Mouse (Mus musculus): ENCODE measurements around the gene Surf2.
"Not testable (repeated sequence)": the region's sequence is repeated elsewhere in the genome, so short reads cannot be mapped to it uniquely, and the experiment has no call there.

Gene Surf2

GRCm38 (mm10) chr2:26915927-26916728 is at the start of gene Surf2, which contains the start of gene Surf1:
Gene Surf2, plus strand, starts transcription at chr2:26916367.
Gene Surf1, minus strand, starts transcription at chr2:26916530.
- no peak for DNase-seq (ENCODE audit: low read depth)

DNA sequence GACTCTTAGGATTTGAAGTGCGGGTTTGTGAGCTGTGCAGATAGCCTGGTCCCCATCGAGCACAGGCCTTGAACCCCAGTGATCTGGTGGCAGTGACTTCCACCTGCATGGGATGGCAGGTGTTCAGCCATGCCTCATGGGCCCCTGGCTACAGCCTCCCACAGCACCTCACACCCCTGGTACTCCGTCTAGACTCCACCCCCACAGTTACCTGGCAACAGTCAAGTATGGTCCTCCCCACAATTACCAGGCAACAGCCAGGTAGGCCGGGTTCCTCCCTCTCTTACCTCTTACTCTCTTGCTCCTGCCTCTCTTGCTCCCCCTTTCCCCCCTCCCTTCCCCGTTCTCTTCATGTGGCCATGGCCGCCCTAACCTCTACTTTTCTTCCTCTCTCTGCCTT is 45.5 kb upstream of the Surf2 start:
- DNase-seq (ENCODE audit: low read depth), result no peak

DNA sequence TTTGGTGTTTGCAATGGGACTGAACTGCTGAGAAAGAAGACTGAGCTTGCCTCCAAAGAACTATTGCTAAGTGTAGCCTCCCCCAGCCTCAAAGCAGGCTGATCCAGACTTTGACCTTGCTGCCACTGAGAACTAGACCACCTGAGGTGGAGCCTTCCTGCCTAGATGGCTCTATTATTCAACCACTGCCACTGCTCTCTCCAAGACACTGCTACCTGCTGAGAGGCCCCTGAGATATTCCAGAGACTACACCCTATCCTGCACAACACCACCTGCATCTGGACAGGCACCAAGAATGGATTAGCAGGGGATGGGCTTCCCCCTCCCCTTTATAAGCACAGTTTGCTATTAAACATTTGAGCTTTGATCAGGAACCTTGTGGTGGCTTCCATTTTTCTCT is 37.6 kb upstream of the Surf2 start:
- no peak for DNase-seq (ENCODE audit: low read depth)

GRCm38 (mm10) chr2:26885541-26885940 is 30.6 kb upstream of the Surf2 start:
- not testable (repeated sequence) for DNase-seq (ENCODE audit: low read depth)

- DNase-seq (ENCODE audit: low read depth), result not testable (repeated sequence)
These were observed 30.0 kb upstream of the Surf2 start for GRCm38 (mm10) chr2:26886170-26886569.

DNA sequence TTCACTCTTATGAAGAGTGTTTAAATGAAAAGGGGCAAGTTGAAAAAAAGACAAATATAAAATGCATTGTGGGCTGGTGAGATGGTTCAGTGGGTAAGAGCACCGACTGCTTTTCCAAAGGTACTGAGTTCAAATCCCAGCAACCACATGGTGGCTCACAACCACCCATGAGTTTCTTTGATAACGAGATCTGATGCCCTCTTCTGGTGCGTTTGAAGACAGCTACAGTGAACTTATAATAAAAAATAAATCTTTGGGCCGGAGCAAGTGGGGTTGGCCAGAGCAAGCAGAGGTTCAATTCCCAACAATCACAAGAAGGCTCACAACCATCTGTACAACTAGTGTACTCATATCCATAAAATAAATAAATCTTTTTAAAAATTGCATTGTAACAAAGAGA is 20.3 kb upstream of the Surf2 start:
- no peak for DNase-seq (ENCODE audit: low read depth)

DNA sequence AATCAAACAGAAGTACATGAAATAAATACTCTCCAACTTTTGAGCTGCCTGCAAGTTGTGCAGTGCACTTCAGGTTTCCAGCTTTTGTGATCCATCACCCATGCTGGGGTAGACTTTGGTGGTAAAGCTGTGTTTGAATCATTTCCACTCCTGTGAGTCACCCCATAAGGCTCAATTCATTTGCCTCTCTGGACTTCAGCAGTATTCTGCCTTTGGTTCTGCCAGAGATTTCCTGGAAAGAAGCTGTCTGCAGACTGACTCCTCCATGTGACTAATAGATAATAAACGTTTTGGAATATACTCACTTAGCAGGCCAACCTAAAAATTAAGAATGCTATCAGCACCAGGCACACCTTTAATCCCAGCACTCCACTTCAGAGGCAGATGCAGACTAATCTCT is 15.4 kb upstream of the Surf2 start:
- no peak for DNase-seq (ENCODE audit: low read depth)

DNA sequence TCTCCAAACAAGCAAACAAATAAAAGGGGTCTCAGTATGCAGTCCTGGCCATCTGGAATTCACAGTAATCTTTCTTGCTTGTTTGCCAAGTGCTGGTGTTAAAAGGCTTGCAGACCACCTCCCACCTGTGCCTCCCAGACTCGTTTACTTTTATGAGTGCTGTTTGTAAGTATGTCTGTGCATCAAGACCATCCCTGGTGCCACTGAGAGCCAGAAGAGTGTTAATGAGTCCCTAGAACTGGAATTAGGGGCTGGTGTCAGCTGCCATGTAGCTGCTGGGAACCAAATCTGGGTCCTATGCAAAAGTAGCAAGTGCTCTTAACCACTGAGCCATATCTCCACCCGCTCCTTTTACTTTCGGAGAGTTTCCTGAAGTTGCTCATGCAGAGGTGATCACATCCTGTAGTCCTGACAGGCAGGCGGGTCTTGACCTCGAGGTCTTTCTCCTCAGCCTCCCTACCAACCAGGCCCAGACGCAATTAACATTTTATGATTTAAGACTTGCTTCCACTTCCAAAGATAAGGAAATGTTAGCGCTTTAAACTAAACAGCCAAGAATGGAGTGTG is 14.2 kb upstream of the Surf2 start:
- DNase-seq (ENCODE audit: low read depth), result no peak

GRCm38 (mm10) chr2:26902467-26903220 is 13.5 kb upstream of the Surf2 start, which contains the start of gene Surf6:
Gene Surf6, minus strand, starts transcription at chr2:26902879.
- peak; percentile 93 for DNase-seq (ENCODE audit: low read depth)

- DNase-seq (ENCODE audit: low read depth), result no peak
These were observed 12.9 kb upstream of the Surf2 start for GRCm38 (mm10) chr2:26903311-26903710.

DNA sequence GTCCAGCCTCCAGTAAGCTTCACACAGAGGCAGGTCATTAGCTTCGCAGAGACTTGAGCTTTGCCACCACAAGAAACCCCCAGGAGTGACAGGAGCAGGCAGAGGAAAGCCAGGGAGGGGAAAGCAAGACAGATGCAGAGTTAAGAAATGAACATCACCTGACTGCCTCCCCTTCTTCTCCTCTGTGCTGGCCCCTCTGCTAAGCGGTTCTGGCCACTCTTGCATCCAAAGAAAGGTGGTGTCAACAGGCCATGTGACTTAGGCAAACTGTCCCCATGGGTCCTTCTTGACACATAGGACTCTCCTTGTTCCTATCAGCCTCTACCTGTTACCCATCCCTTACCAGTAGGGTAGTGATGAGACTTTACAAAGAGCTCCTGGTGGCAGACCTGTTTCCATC is 10.2 kb upstream of the Surf2 start:
- DNase-seq (ENCODE audit: low read depth), result no peak

DNA sequence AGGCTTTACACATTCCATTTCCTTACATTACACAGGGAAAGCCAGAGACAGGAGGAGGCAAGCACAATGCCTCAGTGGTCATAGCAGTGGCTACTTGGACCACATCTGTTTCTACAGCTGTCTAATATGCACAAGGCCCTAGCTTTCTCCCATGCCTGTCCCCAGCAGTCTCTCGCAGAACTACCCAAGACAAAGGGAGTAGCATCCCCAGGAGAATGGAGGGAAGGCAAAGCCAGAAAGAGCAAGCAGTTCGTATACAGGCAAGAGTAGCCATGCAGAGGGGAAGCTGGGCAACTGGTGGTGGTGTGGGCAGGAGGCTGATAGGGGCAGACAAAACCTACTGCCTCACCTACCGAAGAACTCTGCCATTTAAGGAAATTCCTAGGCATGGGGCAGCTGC is 9.7 kb upstream of the Surf2 start:
- DNase-seq (ENCODE audit: low read depth), result no peak

DNA sequence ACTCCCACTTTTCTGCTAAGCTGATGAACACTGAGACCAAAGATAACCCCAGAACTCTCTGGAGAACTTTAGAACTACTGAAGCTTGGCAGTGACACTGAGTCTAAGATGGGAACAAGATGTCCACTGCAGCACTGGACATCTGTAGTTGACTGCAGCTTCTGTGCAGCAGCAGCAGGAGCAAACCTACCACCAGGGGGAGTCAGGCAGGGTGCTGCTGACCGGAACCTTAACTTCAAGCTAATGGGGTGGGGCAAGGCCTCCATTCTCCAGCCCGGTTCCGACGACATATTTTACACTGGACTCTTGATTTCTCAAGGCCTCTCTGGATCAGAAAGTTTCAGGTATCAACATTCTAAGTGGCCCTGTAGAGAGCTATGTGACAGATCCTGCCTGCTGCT is 9.1 kb upstream of the Surf2 start:
- no peak for DNase-seq (ENCODE audit: low read depth)

DNA sequence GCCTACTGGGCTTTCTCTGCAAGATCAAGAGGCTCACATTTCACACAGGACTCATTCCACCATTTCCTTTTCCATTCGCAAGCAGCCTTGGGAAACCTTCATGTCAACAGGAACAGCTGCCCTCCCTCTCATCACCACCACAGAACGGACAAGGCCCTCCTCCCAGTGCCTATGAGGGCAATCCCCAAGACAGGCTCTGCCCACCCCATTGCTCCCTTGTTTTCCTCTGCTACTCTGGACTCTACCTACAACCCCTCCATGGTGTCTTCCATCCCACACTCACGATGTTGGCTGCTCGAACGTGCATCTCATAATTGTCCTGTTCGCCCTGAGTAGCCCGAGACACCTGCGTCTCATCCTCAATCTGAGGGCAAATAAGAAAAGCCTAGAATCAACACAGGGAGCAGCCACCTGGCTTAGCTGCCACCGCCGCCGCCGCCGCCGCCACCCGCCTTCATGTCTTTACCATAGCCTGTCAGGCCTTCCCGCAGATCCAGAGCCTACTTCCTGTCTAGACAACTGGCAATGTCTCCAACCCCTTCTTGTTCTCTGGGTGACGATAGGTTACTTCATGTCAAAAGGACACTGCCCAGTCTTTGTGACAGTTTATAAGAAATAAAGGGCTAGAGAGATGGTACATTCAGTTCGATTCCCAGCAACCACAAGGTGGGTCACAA is 7.3 kb upstream of the Surf2 start:
- DNase-seq (ENCODE audit: low read depth), result no peak

GRCm38 (mm10) chr2:26909387-26909784 is 6.8 kb upstream of the Surf2 start:
- DNase-seq (ENCODE audit: low read depth), result no peak

DNA sequence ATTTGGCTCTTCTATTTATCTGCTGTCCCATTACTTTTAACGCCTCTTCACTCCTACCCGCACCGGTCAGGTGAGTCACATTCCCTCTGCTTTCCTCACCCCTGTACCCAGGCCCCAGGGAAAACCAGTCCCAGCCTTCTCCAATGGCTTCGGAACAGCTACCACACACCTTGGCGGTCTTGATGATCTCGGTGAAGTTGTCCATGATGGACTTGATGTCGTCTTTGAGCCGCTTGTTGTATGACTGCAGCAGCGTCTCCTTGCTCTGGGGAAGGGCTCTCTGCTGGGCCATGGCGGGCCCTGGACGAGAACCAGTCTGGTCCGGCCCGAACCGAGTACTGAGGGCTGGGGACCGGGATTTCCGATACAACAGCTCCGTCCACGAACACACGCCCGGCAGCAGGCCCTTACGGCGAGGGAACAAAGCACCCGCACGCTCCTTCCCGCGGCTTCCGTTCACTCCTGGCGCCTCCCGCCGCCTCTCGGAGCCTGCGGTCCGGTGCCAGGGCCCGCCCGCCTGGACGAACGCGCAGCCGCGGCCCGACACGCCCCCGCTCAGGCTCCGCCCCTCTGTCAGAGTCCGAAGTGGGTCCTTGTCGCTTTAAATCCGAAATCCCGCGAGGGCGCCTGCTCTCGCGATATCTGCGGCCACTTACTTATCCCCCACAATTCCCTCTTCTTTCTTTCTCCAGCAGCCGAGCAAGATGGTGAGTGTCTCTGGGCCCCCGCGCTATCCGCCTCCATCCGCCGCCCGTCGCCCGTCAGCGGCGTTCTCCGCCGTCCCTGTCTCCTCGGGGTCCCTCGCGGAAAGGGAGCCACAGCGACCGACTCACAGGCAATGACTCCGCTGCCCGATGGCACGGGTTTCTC is 5.8 kb upstream of the Surf2 start, which contains the start of the genes Med22 and Rpl7a:
Gene Med22, minus strand, starts transcription at position 554 of the 870 bp plus-strand sequence.
Gene Rpl7a, plus strand, starts transcription at position 641 of the 870 bp plus-strand sequence.
- peak; percentile 97 for DNase-seq (ENCODE audit: low read depth)

DNA sequence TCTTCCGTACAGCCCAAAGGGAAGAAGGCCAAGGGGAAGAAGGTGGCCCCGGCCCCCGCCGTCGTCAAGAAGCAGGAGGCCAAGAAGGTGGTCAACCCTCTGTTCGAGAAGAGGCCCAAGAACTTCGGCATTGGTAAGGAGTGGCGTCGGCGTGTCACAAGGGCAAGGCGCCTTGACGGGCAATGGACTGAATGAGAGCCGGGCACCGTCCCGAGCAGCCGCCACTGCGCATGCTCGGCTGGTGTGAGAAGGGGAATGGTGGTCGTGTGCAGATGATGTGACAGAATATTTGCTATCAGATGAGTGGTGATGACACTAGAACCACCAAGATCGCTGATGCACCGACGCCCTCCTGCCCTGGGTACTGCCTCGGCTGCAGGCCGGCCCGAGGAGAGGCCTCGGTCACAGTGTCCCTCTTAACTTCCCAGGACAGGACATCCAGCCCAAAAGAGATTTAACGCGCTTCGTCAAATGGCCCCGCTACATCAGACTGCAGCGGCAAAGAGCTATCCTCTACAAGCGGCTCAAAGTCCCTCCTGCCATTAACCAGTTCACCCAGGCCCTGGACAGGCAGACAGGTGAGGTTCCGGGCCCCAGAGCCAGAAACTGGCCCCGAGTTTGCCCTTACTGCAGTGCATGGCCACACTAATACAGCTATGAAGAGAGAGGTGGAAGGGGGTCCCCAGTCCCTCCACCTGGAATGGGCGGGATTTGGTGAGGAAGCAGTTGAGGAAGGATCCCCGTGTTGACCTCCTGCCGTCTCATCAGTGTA is 5.0 kb upstream of the Surf2 start:
- no peak for DNase-seq (ENCODE audit: low read depth)

DNA sequence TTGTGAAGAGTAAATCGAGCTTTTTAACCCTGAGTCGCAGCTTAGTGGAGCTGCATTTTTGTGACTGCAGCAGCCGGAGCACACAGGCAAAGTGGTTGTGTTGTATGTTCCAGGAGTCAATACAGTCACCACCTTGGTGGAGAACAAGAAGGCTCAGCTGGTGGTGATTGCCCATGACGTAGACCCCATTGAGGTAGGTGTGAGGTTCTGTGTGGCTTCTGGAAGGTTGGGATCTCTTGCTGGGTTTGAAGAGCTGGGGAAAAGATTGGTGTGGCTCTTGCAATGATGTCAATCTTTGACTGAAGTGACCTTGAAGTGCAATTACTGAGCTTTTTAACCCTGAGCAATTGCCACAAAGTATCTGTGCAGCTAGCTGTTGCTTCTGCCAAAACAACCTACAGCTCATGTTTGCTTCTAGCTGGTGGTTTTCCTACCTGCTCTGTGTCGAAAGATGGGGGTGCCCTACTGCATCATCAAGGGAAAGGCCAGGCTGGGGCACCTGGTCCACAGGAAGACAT is 3.9 kb upstream of the Surf2 start:
- no peak for DNase-seq (ENCODE audit: low read depth)

DNA sequence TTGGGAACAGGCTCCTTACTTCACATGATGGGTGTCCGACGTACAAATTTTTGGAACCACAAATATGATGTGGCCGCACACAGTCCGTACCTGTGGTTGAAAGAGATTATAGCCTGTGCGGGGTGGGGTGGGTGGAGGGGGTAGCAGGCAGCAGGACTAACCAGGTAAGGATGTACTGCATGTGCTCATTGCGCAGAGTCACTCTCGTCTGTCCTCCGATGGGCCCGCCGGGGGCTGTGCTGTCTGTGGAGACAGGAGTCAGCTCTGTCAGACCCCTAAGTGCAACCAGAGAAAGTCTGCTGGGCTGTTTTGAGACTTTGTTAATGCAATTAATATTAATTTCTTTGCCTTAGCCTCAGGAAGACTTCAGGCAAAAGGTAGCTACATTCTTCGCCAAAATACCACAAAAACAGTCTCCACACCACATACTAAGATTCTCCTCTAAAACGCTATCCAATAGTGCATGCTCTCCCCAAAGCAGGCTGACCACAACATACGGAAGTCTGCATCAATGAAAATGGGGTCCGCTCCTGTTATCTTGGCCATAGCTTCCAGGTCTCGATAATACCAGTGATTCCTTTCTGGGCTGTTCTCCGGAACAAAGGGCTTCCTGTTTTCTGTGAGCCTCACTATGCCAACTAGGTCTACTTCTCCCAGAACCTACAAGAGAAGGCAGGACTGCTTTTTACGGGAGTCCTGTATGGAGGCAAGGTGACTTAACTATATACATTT is 2.6 kb upstream of the Surf2 start:
- no peak for DNase-seq (ENCODE audit: low read depth)

Data from c-Kit-positive CD71-positive TER-119-negative erythroid progenitor cells, embryonic 14.5 days (primary cell).